Mouse (Mus musculus) limb, embryonic 12.5 days (tissue): ENCODE data around the gene Fgf16. TPM values are rescaled to one million over a fixed set of nuclear protein-coding genes. Genes with fewer than 3 reads are reported as not detected.
A peak's percentile ranks its signal among the peaks of the same experiment; 100 is the strongest.

Source experiments
- ATAC-seq: fragments of 200-750 bp; cut with Nextera tagmentation; 2 replicates; pipeline ENCODE4 v1.8.0; 2017; ENCODE audit warnings: low read depth, moderate TSS enrichment; ENCODE audit not compliant: insufficient number of reproducible peaks, insufficient read depth, low FRiP score, low TSS enrichment
- H3K27ac ChIP-seq: fragments of 300-500 bp; sonication (generic); 2 replicates; pipeline ENCODE4 v1.5.1; 2016; ENCODE audit warnings: mild to moderate bottlenecking, moderate library complexity
- H3K27me3 ChIP-seq: fragments of 300-500 bp; sonication (generic); 2 replicates; pipeline ENCODE4 v1.6.1; 2016; ENCODE audit warnings: mild to moderate bottlenecking, moderate library complexity
- H3K36me3 ChIP-seq: fragments of 300-500 bp; sonication (generic); 2 replicates; pipeline ENCODE4 v1.6.1; 2016; ENCODE audit warnings: mild to moderate bottlenecking, moderate library complexity
- H3K4me1 ChIP-seq: fragments of 300-500 bp; sonication (generic); replicated peaks from 2 replicates; pipeline ENCODE4 v1.6.1; 2016
- H3K4me2 ChIP-seq: fragments of 300-500 bp; sonication (generic); 2 replicates; pipeline ENCODE4 v1.6.1; 2016; ENCODE audit warnings: mild to moderate bottlenecking, moderate library complexity
- H3K4me3 ChIP-seq: fragments of 300-500 bp; sonication (generic); replicated peaks from 2 replicates; pipeline ENCODE4 v1.5.1; 2016; ENCODE audit warnings: mild to moderate bottlenecking
- H3K9ac ChIP-seq: fragments of 300-500 bp; sonication (generic); replicated peaks from 2 replicates; pipeline ENCODE4 v1.6.1; 2016; ENCODE audit warnings: mild to moderate bottlenecking, moderate library complexity
- H3K9me3 ChIP-seq: fragments of 300-500 bp; sonication (generic); 2 replicates; pipeline ENCODE4 v1.6.1; 2016; ENCODE audit warnings: mild to moderate bottlenecking, moderate library complexity
- WGBS: fragments of 180-500 bp; shearing (Covaris S2); methylation state at CpG from one replicate; pipeline ENCODE4 v1.1.7; 2016; 5-methylcytosine and 5-hydroxymethylcytosine counted together
- polyA plus RNA-seq: library from polyadenylated mRNA; unstranded; fragments of >200 nt; fragmentation: Nextera tagmentation; extraction: Ambion mirVana; gene quantifications from 2 replicates; pipeline ENCODE4 v1.2.1, GENCODE M21; 2016

Fgf16 gene
- 0.53 and 0.72 TPM in 2 replicates for polyA plus RNA-seq

GRCm38 (mm10) chrX:105764162-105765004 lies at the start of gene Fgf16:
Fgf16 (plus strand) TSS chrX:105764279.
- no peaks in the 10 kb centered on the region for H3K9me3 ChIP-seq
- no peak for ATAC-seq
- H3K27me3 ChIP-seq = peaks cover 73% of the 10 kb centered on the region
- peak within 1 kb of the TSS; percentile 42 for H3K4me3 ChIP-seq
- H3K9ac ChIP-seq = peak within 1 kb of the TSS; percentile 51; the same call in 1 of the 2 replicates
- peaks cover 6% of the 10 kb centered on the region for H3K4me1 ChIP-seq
- WGBS = 10% methylated on average over 79 of the region's 86 CpGs
- H3K4me2 ChIP-seq = peak within 1 kb of the TSS; percentile 59
- no peaks in the 10 kb centered on the region for H3K36me3 ChIP-seq
- no peak within 1 kb of the TSS for H3K27ac ChIP-seq

GRCm38 (mm10) chrX:105714740-105715139 lies 49.3 kb upstream of the Fgf16 start:
- no peak overlapping the region for H3K4me3 ChIP-seq
- H3K36me3 ChIP-seq = no peaks in the 10 kb centered on the region
- peaks cover 49% of the 10 kb centered on the region for H3K27me3 ChIP-seq
- WGBS = 85% methylated on average over 4 of the region's 4 CpGs
- H3K4me1 ChIP-seq = 0 out of 2 replicates have a peak, but pooled peaks cover 3% of the 10 kb centered on the region
- H3K27ac ChIP-seq = no peak overlapping the region
- H3K9ac ChIP-seq = no peak overlapping the region
- H3K4me2 ChIP-seq = no peak overlapping the region
- ATAC-seq = no peak
- H3K9me3 ChIP-seq = no peaks in the 10 kb centered on the region

- Histone ChIP-seq H3K9ac (no peak overlapping the region), H3K4me3 (no peak overlapping the region), H3K27me3 (peaks cover 53% of the 10 kb centered on the region), H3K4me2 (no peak overlapping the region), H3K36me3 (no peaks in the 10 kb centered on the region), H3K9me3 (no peaks in the 10 kb centered on the region), H3K27ac (no peak overlapping the region), H3K4me1 (0 out of 2 replicates have a peak, but pooled peaks cover 3% of the 10 kb centered on the region)
- ATAC-seq = no peak
- 85% methylated on average over 7 of the region's 7 CpGs for WGBS
These were observed 48.2 kb upstream of the Fgf16 start for GRCm38 (mm10) chrX:105715789-105716321.

GRCm38 (mm10) chrX:105718388-105718787 lies 45.7 kb upstream of the Fgf16 start:
- H3K4me1 ChIP-seq = 0 out of 2 replicates have a peak, but pooled peaks cover 3% of the 10 kb centered on the region
- no peaks in the 10 kb centered on the region for H3K9me3 ChIP-seq
- no peaks in the 10 kb centered on the region for H3K36me3 ChIP-seq
- WGBS = 84% methylated on average over 5 of the region's 5 CpGs
- ATAC-seq = no peak
- H3K4me3 ChIP-seq = no peak overlapping the region
- peaks cover 50% of the 10 kb centered on the region for H3K27me3 ChIP-seq
- no peak overlapping the region for H3K9ac ChIP-seq
- no peak overlapping the region for H3K27ac ChIP-seq
- no peak overlapping the region for H3K4me2 ChIP-seq

DNA sequence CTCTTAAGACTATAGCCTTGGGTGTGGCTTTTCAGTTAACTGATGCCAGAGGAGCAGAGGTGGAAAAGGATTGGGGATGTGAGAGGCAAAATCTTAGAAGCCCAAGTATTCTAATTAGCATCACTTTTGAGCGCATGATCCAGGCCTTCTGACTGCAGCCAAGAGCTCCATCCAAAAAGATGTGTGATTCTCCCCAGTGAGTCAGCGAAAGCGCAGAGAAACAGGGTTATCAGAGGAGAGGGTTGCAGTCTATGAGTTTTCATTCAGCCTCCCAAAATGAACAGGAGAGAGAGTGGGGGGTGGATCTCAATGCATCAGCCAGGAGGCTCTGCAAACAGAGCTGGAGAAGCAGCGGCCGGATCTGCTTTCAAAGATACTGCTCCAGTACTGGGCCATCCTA lies 45.1 kb upstream of the Fgf16 start:
- ATAC-seq = no peak
- 84% methylated on average over 5 of the region's 5 CpGs for WGBS
- no peak overlapping the region for H3K27ac ChIP-seq
- H3K4me1 ChIP-seq = no peaks in the 10 kb centered on the region
- H3K36me3 ChIP-seq = no peaks in the 10 kb centered on the region
- H3K9ac ChIP-seq = no peak overlapping the region
- no peak overlapping the region for H3K4me2 ChIP-seq
- no peak overlapping the region for H3K4me3 ChIP-seq
- H3K9me3 ChIP-seq = no peaks in the 10 kb centered on the region
- H3K27me3 ChIP-seq = peaks cover 44% of the 10 kb centered on the region

DNA sequence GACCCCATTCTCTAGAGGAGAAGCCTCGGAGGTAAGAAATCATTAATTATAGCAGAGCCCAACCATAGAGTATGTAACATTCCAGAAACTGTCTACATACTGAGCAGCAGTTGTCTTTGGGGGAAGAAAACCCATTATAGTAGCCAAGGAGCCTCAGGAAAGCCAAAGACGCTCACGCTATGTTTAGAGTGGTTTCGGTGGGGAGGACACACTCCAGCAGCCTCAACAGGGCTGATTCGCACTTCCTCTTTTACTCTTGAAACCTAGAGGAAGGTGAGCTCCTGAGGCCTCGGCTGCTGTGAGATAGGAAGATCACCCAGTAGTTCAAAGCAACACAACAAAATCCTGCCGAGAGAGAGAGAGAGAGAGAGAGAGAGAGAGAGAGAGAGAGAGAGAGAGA lies 39.9 kb upstream of the Fgf16 start:
- H3K27ac ChIP-seq = no peak overlapping the region

GRCm38 (mm10) chrX:105762847-105763527 lies 1.1 kb upstream of the Fgf16 start:
- peaks cover 6% of the 10 kb centered on the region for H3K4me1 ChIP-seq
- no peaks in the 10 kb centered on the region for H3K36me3 ChIP-seq
- H3K27me3 ChIP-seq = peaks cover 69% of the 10 kb centered on the region
- no peak overlapping the region for H3K9ac ChIP-seq
- no peak overlapping the region for H3K27ac ChIP-seq
- H3K9me3 ChIP-seq = no peaks in the 10 kb centered on the region
- peak; percentile 18; the same call in 1 of the 2 replicates for ATAC-seq
- H3K4me2 ChIP-seq = peak overlapping the region; percentile 59
- 17% methylated on average over 23 of the region's 23 CpGs for WGBS
- peak overlapping the region; percentile 42 for H3K4me3 ChIP-seq

More for the DNA sequence above, 39.9 kb upstream of the Fgf16 start:
- no peak for ATAC-seq
- no peaks in the 10 kb centered on the region for H3K4me1 ChIP-seq
- H3K36me3 ChIP-seq = no peaks in the 10 kb centered on the region
- H3K27me3 ChIP-seq = peaks cover 10% of the 10 kb centered on the region
- H3K4me2 ChIP-seq = no peak overlapping the region
- H3K9ac ChIP-seq = no peak overlapping the region
- no peak overlapping the region for H3K4me3 ChIP-seq
- 72% methylated on average over 7 of the region's 7 CpGs for WGBS
- no peaks in the 10 kb centered on the region for H3K9me3 ChIP-seq

- H3K4me2 ChIP-seq = peak overlapping the region; percentile 59
- WGBS = 11% methylated on average over 20 of the region's 20 CpGs
- ATAC-seq = peak; percentile 37; the same call in 1 of the 2 replicates
- no peaks in the 10 kb centered on the region for H3K36me3 ChIP-seq
- H3K4me1 ChIP-seq = peaks cover 6% of the 10 kb centered on the region
- H3K9ac ChIP-seq = no peak overlapping the region
- peaks cover 73% of the 10 kb centered on the region for H3K27me3 ChIP-seq
- peak overlapping the region; percentile 42 for H3K4me3 ChIP-seq
- no peak overlapping the region for H3K27ac ChIP-seq
- no peaks in the 10 kb centered on the region for H3K9me3 ChIP-seq
These were observed 467 bp upstream of the Fgf16 start for GRCm38 (mm10) chrX:105763612-105764011.

DNA sequence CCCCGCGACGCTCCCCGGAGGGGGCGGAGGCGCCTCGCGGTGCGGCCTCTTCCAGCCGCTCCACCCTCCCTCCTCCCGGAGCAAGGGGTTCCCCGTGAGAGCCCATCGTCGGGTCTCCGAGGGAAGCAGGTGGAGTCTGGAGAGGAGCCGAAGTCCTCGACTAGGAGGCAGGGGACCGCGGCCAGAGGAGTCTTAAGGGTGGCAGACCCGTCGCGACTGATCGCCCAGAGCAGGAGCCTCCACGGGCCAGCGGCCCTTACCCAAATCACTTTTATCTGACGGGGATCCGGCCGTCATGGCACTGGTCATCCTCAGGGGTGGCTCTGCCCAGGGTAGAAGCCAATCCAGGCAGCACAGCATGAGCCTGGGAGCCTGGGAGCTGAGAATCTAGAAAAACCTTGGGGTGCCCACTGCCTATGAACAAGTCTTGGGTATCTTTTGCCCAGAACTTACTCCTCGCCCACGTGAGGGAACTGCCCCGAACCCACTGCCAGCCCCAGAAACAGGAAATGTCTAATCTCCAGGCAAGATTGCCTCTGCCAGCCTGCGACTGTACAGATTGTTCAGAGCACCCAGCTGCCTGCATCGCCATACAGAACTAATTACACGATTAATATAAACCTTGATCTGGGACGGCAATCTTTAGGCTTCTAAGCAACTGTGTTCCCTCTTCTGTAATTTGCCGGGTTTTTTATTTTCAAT lies 1.1 kb downstream of the Fgf16 start:
- Histone ChIP-seq H3K27me3 (peaks cover 78% of the 10 kb centered on the region), H3K9me3 (no peaks in the 10 kb centered on the region), H3K4me3 (peak overlapping the region; percentile 42), H3K4me2 (peak overlapping the region; percentile 59), H3K4me1 (peaks cover 6% of the 10 kb centered on the region), H3K9ac (peak overlapping the region; percentile 51; the same call in 1 of the 2 replicates), H3K27ac (no peak overlapping the region), H3K36me3 (no peaks in the 10 kb centered on the region)
- no peak for ATAC-seq
- WGBS = 27% methylated on average over 30 of the region's 36 CpGs

- Histone ChIP-seq H3K9ac (no peak overlapping the region), H3K4me2 (peak overlapping the region; percentile 59; the same call in 1 of the 2 replicates), H3K36me3 (no peaks in the 10 kb centered on the region), H3K27ac (no peak overlapping the region), H3K4me1 (peaks cover 6% of the 10 kb centered on the region), H3K27me3 (peaks cover 76% of the 10 kb centered on the region), H3K9me3 (no peaks in the 10 kb centered on the region), H3K4me3 (no peak overlapping the region)
- ATAC-seq = no peak
- 23% methylated on average over 6 of the region's 6 CpGs for WGBS
These were observed 1.9 kb downstream of the Fgf16 start for GRCm38 (mm10) chrX:105766013-105766412.
